In the genomic region with DNA sequence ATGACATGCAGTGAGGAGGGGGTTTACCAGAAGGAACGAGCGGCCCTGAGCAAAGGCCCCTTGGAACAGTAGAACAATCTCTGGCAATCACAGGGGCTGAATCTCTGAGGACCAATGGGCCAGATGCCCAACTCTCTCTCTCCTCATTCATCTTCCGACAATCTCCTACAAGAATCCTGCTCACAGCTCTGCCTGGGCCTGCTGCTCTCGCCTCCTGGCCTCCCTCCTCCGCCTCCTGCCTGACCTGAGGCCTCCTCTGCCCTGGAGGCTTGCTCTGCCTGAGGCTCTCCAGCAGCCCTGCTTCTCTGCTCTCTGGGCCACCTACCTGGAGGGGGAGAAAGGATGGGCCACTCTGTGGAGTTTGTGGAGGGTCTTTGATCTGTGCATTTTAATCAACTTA, we compare ENCODE assay signal across 11 mouse cellular contexts.
DNase-seq lines count a peak whose midpoint lies in the region; ATAC-seq and TF ChIP-seq lines count a peak whose summit lies in the region.
"Had no signal": no experiment of that assay in that cellular context is flagged by ENCODE, and none has a peak within 500 bp of the region (broad histone marks: within the 10 kb centered on the region; RNA-seq: fewer than 3 reads in every experiment).

No protein-coding gene starts in this region.

- no peak for TF ChIP-seq CTCF in kidney, postnatal 0 days (IDR thresholded peaks at IDR 0.05; ENCODE audit: low read depth)

- no peak overlapping the region for H3K4me2 ChIP-seq in kidney, postnatal 0 days (ENCODE audit: low read length)
- no peak overlapping the region for H3K4me2 ChIP-seq in limb, embryonic 11.5 days (ENCODE audit: low read depth, severe bottlenecking)
- no peak overlapping the region for H3K4me2 ChIP-seq in stomach, embryonic 15.5 days
- H3K4me2 ChIP-seq in heart, embryonic 11.5 days, result no peak overlapping the region

- H3K27ac ChIP-seq in kidney, postnatal 0 days, result 0 out of 2 replicates have a peak overlapping the region, but pooled peaks have one; percentile 19
- peak overlapping the region; percentile 69 for H3K27ac ChIP-seq in hindbrain, embryonic 10.5 days
- H3K27ac ChIP-seq in limb, embryonic 11.5 days (replicated peaks; ENCODE audit: low read depth, low read length), result peak overlapping the region; percentile 2; the same call in 1 of the 2 replicates
- H3K27ac ChIP-seq in stomach, embryonic 15.5 days, result peak overlapping the region; percentile 67; the same call in 1 of the 2 replicates
- H3K27ac ChIP-seq in heart, embryonic 11.5 days (ENCODE audit: low read depth, low read length), result no peak overlapping the region
- H3K27ac ChIP-seq: liver, embryonic 14.5 days had no signal

- 43% methylated on average over 5 of the region's 5 CpGs for WGBS in kidney, postnatal 0 days
- 62% methylated on average over 5 of the region's 5 CpGs for WGBS in hindbrain, embryonic 10.5 days
- WGBS in limb, embryonic 11.5 days, result 37% methylated on average over 5 of the region's 5 CpGs
- 41% methylated on average over 5 of the region's 5 CpGs for WGBS in stomach, embryonic 15.5 days
- 74% methylated on average over 5 of the region's 5 CpGs for WGBS in heart, embryonic 11.5 days (ENCODE audit: insufficient replicate concordance)

- H3K36me3 ChIP-seq in kidney, postnatal 0 days (ENCODE audit: insufficient read depth, low read length), result no peaks in the 10 kb centered on the region
- no peaks in the 10 kb centered on the region for H3K36me3 ChIP-seq in hindbrain, embryonic 10.5 days
- H3K36me3 ChIP-seq in limb, embryonic 11.5 days (ENCODE audit: control insufficient read depth, insufficient read depth, low read length), result no peaks in the 10 kb centered on the region
- H3K36me3 ChIP-seq in stomach, embryonic 15.5 days, result no peaks in the 10 kb centered on the region
- no peaks in the 10 kb centered on the region for H3K36me3 ChIP-seq in heart, embryonic 11.5 days (ENCODE audit: control insufficient read depth, insufficient read depth, low read length)

- H3K9ac ChIP-seq in kidney, postnatal 0 days (ENCODE audit: low read depth, low read length), result no peak overlapping the region
- H3K9ac ChIP-seq in limb, embryonic 11.5 days (ENCODE audit: low read length), result no peak overlapping the region
- H3K9ac ChIP-seq in stomach, embryonic 15.5 days, result no peak overlapping the region
- no peak overlapping the region for H3K9ac ChIP-seq in heart, embryonic 11.5 days (ENCODE audit: low read depth, low read length)
- H3K9ac ChIP-seq: liver, embryonic 14.5 days had no signal

- 0 out of 2 replicates have a peak, but pooled peaks cover 4% of the 10 kb centered on the region for H3K4me1 ChIP-seq in kidney, postnatal 0 days (replicated peaks; ENCODE audit: insufficient read depth, low read length)
- H3K4me1 ChIP-seq in hindbrain, embryonic 10.5 days (replicated peaks), result peaks cover 27% of the 10 kb centered on the region
- H3K4me1 ChIP-seq in limb, embryonic 11.5 days (ENCODE audit: control insufficient read depth, insufficient read depth, low read length), result peaks cover 25% of the 10 kb centered on the region
- peaks cover 9% of the 10 kb centered on the region for H3K4me1 ChIP-seq in stomach, embryonic 15.5 days
- H3K4me1 ChIP-seq in heart, embryonic 11.5 days (ENCODE audit: control insufficient read depth, insufficient read depth, low read length), result no peaks in the 10 kb centered on the region

- H3K9me3 ChIP-seq in kidney, postnatal 0 days (replicated peaks; ENCODE audit: low read length), result no peaks in the 10 kb centered on the region
- H3K9me3 ChIP-seq in hindbrain, embryonic 10.5 days, result no peaks in the 10 kb centered on the region
- H3K9me3 ChIP-seq in limb, embryonic 11.5 days (ENCODE audit: control insufficient read depth, low read length), result no peaks in the 10 kb centered on the region
- H3K9me3 ChIP-seq in stomach, embryonic 15.5 days, result no peaks in the 10 kb centered on the region
- H3K9me3 ChIP-seq in heart, embryonic 11.5 days (replicated peaks; ENCODE audit: control insufficient read depth, low read length), result no peaks in the 10 kb centered on the region

- H3K4me3 ChIP-seq in kidney, postnatal 0 days (replicated peaks; ENCODE audit: low read depth, low read length), result no peak overlapping the region
- no peak overlapping the region for H3K4me3 ChIP-seq in hindbrain, embryonic 10.5 days
- no peak overlapping the region for H3K4me3 ChIP-seq in limb, embryonic 11.5 days (ENCODE audit: low read depth, low read length)
- H3K4me3 ChIP-seq in stomach, embryonic 15.5 days (replicated peaks), result no peak overlapping the region
- no peak overlapping the region for H3K4me3 ChIP-seq in heart, embryonic 11.5 days (ENCODE audit: low read depth, low read length)

- DNase-seq in kidney, postnatal 0 days (ENCODE audit: low spot score), result peak; percentile 16
- no peak for DNase-seq in kidney, adult 11 months
- DNase-seq in hindbrain, embryonic 10.5 days (ENCODE audit: low spot score), result no peak
- DNase-seq in limb, embryonic 11.5 days (ENCODE audit: low spot score), result no peak
- no peak for DNase-seq in thymus, postnatal 4 days
- DNase-seq: heart, adult 18-20 months; kidney, adult 18-20 months; retina, postnatal 1 day had no signal

- ATAC-seq in kidney, postnatal 0 days (replicated peaks; ENCODE audit: low FRiP score, low read depth), result no peak
- no peak for ATAC-seq in limb, embryonic 11.5 days (ENCODE audit: insufficient number of reproducible peaks, low FRiP score, low TSS enrichment, low read depth)
- ATAC-seq in stomach, embryonic 15.5 days (ENCODE audit: insufficient read depth, low FRiP score, low read depth), result no peak
- ATAC-seq in heart, embryonic 11.5 days (replicated peaks; ENCODE audit: insufficient number of reproducible peaks, low FRiP score, low TSS enrichment), result no peak

- no peaks in the 10 kb centered on the region for H3K27me3 ChIP-seq in kidney, postnatal 0 days (ENCODE audit: insufficient read depth, low read length)
- H3K27me3 ChIP-seq in hindbrain, embryonic 10.5 days (ENCODE audit: insufficient read depth, poor library complexity, severe bottlenecking), result no peaks in the 10 kb centered on the region
- no peaks in the 10 kb centered on the region for H3K27me3 ChIP-seq in limb, embryonic 11.5 days (ENCODE audit: control insufficient read depth, insufficient read depth, low read length)
- no peaks in the 10 kb centered on the region for H3K27me3 ChIP-seq in stomach, embryonic 15.5 days (replicated peaks)
- H3K27me3 ChIP-seq in heart, embryonic 11.5 days (ENCODE audit: control insufficient read depth, insufficient read depth, low read length), result no peaks in the 10 kb centered on the region
